Mouse (Mus musculus) testis, postnatal 14 days (tissue): Measurements from ENCODE around the gene Tlk2.

Source experiments
- DNase-seq: peaks from one replicate; pipeline ENCODE4 v3.0.0; 2021; ENCODE audit warnings: low spot score

Gene Tlk2

DNA sequence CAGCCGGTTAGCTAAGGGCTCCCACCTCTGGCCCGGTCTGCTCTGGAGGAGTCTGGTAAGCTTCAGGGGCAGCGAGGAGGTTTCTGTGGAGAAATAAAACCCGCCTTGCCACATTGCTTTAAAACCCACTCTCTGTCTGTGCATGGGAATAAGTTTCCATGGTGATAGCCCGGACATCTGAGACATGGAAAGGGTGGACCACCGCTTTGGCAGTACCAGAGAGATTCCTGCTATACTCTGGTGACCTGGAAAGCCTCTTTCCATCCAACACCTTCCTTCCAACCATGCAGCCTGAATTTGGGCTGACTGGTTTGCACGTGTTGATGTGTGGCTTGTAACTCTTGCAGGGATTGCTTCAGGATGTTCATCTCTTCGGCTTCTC, 135.0 kb downstream of the Tlk2 start:
- no peak for DNase-seq

- no peak for DNase-seq
Observed at GRCm38 (mm10) chr11:105315296-105315695, 136.7 kb downstream of the Tlk2 start.

DNA sequence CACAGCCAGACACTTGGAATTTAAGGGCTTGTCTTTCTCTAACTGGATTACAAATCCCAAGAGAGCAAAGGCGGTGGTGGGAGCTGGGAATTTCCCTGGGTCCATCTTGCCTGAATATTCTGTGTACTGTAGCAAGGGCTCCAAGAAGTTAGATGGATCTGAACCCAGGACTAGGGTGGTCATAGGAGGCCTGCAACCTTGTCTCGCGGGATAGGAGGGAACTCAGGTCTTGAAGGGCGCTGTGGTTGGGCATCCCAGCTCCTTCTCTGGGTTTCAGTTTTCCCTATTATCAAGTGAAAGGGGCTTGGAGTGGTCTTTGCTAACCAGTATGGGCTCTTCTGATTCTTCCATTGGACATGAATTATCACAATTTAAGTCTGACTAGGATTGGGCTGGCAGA, 137.5 kb downstream of the Tlk2 start:
- DNase-seq = no peak

GRCm38 (mm10) chr11:105317769-105318168, 139.2 kb downstream of the Tlk2 start:
- no peak for DNase-seq

DNA sequence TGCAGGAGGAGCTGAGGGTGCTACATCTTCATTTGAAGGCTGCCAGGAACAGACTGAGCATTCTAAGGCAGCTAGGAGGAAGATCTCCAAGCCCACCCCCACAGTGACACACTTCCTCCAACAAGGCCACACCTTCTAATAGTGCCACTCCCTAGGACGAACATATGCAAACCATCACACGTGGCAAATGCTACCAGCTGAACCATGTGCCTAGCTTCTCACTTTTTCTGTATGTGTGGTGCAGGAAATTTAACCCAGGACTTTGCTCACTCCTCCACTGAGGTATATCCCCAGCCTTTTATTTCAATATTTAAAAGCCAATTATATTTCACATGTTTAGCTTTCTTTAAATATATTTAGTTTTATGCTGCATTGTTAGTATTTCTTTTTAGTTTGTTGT, 142.5 kb downstream of the Tlk2 start:
- DNase-seq = no peak

- no peak for DNase-seq
Observed at GRCm38 (mm10) chr11:105323530-105323929, 144.9 kb downstream of the Tlk2 start.

DNA sequence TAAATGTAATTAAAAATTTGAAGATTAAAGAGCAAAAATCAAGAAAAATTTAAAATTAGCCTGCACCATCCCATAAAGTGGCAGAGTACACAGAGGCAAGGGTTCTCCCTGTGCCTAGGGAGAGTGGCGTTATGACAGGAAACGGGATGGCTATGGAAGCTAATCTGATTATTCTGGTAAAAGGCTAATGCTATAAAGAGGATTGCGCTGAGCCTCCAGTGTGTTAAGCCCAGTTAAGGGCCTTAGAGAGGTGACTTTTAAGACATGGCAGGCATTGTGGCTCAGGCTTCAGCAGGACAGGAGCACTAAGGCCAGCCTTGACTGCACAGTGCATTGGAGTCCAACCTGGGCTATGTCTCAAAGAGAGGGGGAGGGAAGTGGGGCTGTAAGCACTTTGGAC, 148.5 kb downstream of the Tlk2 start:
- DNase-seq = no peak

DNA sequence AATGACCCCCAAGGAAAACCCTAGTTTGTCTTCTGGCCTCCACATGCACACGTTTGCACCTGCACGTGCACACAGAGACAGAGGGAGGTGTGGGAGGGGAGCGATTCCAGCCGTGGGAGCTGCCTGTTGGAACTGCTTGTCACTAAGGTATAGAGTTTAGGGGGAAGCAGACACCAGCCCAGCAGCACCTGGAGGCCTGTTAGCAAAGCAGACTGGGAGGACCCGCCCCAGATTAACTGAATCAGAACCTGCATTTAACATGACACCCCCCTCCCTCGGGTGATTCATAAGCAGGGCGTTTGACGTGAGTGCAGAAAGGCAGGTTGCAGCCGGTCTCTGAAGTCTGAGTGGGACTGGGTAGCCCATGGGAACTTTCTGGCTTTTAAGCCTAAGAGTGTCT, 151.4 kb downstream of the Tlk2 start:
- no peak for DNase-seq

DNA sequence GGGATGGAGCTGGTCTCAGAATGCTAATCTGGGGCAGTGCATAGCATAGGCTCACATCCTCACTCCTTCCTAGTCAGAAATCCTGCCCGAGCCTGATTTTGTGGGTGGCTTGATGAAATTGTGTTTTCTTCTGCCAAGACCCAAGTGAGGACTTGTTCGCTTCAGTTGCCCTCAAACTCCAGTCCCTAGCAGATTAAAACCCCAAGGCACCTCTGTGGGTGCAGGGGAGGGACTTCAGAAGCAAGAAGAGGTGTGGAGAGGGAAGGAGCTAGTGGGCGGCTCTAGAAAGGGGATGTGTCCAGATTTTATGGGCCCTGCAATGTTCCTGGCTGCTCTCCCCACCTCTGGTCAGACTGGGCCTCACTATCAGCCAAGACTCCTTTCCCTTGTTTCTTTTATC, 152.5 kb downstream of the Tlk2 start:
- DNase-seq = no peak

DNA sequence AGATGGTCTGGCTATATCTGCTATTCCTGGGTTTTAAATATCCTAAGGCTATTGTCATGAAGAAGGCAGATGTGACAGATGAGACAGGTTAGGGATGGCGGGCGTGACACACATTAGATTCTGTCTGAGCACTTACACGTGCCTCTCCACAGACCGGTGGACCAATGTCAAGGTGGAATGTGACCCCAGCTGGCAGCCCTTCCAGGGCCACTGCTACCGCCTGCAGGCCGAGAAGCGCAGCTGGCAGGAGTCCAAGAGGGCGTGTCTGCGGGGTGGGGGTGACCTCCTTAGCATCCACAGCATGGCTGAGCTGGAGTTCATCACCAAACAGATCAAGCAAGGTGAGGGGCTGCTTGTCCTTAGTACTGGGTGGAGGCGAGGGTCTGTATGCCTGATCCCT, 153.1 kb downstream of the Tlk2 start:
- DNase-seq = no peak

DNA sequence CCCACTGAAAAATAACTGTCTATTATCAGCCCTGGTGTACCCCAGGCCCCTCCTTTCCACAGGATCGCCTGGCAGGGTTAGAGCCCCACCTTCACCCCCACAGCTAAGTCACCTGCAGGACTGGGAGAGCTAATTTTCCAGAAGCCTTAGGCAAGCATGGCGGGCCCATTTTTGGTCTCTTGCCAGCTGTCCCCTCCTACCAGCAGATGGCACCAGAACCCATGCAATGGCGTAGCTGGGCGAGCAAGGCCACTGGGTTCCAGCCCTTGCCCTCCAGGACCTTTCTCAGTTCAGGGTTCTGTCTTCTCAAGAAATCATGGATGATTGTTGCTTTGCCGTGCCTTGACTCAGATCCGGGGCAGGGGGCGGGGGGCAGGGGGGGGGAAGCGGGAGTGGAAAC, 153.9 kb downstream of the Tlk2 start:
- DNase-seq = no peak
